Mouse (Mus musculus) liver (tissue): ENCODE results near the gene Ulk4.
A peak's percentile ranks its signal among the peaks of the same experiment; 100 is the strongest.

Experiments used
- DNase-seq: peaks from one replicate; pipeline ENCODE4 v3.0.0-alpha.2; 2020; ENCODE audit warnings: mixed read lengths

The Ulk4 gene

DNA sequence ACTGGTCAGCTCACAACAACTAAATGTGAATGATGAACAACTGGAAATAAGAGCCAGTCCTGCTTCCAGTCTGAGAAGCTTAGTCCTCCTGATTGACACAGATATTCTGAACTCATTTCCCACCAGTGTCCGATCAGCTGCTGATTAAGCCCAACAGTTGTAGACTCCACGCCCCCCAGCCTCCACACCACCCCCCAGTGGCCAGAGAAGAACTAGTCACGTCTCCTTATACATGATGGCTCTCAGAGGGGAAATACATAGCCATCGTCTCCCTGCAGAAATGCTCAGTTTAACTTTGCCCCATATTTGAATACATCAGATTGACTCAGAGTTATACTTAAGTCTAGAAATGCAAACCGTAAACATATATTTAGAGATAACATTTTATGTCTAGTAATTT, 184.4 kb downstream of the Ulk4 start:
- DNase-seq: no peak

DNA sequence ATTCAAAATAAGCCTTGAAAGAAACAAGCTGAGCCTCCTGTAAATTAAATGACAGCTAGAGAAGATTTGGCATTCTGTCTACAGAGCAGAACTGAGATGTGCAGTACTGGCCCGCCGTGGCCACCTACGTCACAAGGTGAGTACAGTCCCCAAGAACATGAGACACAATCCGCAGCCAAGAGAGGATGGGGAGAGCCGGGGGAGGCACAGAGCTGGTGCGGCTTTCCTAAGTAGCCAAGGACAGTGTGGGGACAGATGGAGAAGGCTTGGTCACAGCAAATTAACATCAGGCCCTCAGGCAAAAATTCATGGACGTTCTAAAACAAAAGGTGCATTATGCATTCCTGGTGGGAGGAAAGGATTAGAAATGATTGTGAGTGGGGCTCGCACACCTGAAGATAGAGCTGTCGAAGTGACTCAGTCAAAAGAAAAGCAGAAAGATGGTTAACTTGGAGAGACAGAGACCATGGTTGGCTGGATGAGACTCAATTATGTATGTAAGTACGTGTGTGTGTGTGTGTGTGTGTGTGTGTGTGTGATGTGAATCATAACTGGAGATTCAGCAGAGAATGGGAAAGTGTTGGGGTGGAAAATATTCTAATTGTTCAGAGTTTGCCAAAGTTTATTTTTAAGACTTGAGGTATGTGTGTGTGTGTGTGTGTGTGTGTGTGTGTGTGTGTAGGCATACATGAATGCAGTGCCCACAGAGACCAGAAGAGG, 185.8 kb downstream of the Ulk4 start:
- DNase-seq: no peak

DNA sequence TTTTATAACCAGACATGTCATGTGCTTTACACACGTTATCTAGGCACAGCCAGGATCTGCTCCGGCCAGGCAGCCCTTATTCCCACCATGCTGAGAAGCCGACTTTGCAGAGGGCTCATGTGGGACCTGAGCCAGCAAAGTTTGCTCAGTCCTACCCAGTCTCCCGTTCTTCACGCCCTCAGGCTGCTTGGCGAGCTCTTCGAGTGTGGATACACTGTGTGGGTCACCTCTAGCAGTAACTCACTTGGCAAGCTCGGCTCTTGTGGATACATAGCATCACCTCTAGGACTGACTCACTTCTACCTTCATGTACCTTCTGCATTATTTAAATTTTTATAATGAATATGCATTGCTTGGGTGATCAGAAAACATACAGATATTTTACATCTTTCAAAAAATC, 189.3 kb downstream of the Ulk4 start:
- no peak for DNase-seq

DNA sequence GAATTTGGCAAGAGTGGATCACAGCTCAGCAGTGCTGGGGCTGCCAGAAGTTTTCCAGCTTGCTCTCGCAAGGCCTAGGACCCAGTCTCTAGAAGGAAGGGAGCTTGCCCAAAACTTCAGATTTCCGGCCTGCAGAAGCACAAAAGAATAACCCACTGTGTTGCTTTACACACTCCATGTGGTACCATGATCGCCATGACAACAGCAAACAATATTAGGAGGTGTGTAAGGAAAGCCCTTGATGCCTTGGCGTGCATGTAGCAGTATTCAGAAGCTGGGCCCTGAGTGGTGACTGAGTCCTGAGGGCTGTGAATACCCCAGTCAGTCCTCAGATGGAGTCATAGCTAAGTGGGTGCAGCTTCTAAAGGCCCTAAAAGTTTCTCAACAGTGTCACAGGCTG, 192.8 kb downstream of the Ulk4 start:
- DNase-seq: no peak

DNA sequence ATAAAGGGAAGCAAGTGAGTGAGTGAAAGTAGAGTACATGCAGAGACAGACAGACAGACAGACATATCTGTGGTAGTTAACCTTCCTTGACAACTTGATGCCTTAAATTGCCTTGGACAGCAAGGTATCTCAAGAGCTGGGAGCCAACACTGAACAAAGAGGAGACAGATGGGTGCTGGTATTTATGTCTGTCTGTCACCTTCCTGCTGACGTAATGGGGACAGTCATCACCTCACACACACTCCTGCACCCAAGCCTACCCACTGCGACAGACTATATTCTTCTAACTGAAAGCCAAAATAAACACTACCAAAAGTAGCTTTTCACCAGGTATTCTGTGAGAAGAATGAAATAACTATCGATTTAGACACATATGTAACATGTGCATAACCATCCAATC, 196.2 kb downstream of the Ulk4 start:
- no peak for DNase-seq

DNA sequence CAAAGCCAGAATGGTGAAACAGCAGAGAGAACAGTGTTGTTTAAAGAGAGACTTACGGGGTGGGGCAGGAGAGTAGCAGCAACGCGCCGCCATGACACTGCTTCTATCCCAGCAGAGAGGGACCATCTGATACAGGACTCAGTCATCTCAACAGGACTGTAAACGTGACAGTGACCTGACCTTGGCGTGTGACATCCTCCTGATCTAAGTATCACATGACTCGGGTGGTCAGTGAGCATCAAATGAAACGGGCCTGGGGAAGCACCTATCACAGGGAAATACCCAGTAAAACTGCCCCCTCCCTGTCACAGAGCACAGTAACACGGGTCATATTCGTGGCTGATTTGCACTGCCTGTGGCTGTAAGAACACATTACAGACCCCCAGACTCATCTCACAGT, 196.6 kb downstream of the Ulk4 start:
- DNase-seq: no peak

DNA sequence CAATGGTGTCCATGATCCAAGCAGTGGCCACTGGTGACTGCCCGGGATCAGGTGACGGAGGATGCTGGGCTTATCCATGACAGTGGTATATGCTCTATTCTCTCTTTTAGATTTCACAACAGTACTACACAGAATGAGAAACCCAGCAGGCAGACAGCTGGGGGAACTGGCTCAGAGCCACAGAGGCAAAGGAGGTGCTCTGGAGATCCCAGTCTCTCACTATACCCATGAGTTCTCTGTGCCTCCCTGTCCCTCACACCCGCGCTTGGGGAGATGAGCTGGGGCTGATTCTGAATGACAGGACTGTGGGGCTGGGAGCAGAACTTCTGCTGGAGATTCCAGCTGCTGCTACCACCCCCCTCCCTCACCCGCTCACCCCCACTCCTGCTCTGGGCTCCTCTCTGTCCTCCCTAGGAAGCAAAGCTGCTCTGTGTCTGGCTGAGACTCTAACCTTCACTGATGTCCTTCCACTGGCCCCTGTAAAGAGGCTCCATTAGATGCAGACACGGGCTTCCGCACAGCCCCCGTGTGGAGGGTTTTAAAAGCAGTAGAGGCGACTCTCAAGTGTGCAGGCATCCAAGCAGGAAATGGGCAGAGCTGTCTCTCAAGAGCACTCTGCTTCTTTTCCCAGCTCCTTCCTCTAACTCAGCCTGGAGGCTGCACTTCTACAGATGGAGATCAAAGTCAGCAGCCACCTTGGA, 197.5 kb downstream of the Ulk4 start:
- peak; percentile 10 for DNase-seq

DNA sequence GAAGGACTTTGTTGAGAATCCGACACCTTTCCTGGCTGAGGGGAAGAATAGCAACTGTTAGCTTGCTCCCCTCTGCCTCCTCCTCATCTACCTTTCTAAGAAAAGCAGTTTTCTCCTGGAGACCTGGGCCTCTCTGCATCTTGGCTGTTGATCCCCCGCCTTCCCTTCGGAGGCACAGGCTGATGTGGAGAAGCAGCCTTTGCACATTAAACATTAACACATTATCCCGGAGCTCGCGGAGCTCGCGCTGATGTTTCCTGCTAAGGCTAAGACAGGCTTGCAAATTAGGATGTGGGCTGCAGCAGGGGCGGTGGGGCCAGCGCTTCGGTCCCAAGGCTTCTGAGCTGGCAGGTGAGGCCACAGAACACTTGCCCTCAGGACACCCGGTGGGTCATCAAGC, 200.7 kb downstream of the Ulk4 start:
- no peak for DNase-seq

DNA sequence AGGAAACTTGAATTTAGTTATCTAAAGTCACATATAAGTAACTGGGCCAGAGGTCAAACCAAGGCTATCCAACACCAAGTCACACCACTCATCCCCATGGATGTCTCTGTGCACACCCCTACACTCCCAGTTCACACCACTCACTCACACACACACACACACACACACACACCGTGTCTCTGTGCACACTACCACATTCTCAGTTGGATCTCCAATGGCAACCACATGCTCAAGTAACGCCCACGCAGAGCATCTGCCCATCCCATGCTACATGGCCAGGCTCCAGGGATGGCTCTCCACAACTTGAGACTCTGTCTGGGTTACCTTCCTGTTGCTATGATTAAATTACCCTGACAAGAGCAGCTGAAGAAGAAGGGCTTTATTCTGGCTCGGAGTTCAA, 201.8 kb downstream of the Ulk4 start:
- DNase-seq: no peak

DNA sequence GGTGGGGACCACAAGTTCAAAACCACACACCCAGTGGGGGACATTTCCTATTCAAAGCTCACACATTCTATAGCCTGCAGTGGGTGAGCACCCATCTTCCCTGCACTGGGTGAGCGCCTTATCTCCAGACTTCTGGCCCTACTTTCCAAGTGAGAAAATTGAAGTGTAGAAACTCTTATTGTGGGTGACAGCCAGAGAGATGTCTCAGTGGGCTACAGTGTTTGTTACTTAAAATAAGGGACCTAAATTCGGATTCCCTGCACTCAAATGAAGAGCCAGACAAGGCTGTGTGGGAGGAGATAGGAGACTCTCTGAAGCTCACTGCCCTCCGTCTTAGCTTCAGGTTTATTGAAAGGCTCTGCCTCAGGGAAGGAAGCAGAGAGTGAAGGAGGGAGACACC, 202.3 kb downstream of the Ulk4 start:
- DNase-seq: no peak

DNA sequence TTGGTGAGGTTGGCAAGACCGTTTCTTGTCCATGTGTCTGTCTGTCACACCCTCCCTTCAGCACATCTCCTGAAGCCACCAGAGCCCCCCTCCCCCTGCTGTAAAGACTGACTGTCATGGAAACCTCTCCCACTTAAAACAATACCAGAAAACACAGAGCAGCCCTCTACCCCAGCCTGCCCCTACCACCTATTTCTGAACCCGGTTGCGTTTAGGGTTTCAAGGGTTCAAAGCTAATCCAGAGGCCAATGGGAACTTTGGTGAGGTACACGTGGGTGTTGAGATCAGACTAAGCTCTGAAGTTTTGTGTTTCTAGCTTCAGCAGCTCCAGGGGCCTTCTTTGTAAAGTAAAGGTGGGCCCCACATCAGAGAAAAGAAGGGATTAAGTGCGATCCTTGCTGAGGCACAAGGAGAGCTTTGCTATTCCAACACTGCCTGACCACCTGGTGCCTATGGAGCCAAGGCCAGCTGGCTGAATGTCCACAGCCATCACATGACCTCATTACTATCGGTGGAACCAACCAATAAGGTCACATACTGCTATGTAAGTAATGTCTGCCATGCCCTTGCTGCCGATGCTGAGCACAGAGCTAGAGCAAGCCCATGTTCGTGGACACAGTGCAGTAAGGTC, 204.8 kb downstream of the Ulk4 start:
- no peak for DNase-seq

DNA sequence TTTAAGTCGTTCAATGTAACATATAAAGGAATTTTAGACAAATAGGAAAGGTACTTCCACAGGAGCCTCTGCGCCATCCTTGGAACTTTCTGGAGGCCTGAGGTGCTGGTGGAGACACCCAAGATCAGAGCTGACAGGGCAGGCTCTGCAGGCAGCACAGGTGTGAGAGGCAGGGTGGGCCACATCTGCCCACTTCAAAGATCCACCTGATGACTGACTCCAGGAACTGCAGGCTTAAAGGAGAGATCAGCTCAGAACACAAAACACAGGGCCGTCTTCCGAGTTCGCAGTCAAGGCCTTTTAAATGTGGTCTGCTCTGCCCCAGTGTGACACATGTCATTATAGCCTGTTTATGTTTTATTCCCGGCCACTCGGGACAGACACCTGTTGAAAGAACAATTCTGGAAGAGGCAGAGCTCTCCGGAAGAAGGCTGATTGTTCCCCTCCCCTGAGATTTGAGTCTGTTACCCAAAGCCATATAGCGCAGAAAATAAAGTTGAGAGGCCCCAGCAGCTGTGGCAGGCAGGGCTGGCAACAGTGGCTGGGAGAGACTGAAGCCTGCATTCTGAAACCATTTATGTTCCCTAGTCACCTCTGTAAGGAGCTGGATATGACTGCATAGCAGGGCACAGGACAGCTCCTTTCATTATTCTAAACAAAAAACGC, 205.4 kb downstream of the Ulk4 start:
- no peak for DNase-seq

DNA sequence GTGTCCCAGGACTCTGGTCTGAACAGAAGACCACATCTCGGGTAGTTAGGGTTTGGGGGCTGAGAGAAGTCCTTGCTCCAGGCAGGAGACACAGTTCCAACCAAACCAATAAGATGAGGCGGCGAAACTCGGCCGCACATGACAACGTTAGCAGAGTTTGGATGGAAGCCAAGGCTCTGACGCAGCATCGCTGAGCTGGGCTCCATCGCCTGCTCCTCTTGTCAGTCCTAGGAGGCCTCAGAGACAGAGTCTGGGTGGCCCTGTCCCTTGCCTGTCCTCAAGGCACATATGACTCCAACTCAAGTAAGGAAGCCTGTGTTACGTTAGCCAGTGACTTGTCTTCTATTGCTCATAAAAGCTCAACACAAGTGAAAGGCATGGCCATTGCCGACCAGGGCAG, 205.9 kb downstream of the Ulk4 start:
- DNase-seq: no peak

DNA sequence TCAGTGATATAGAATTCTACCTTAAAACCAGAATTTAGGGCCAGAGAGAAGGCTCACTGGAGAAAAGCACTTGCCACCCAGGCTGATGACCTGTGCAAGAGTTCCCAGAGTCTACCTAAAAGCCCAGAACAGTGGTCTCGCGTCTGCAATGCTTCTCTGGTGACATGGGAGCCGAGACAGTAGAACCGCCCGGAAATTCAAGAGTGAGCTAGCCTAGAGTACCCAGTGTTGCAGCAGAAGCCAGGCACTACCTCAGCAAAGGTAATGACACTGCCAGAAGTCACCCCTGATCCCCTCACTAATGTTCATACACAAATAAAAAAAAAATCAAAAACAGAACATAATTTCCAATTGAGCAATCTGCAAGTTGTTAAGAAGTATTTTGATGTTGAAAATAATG, 208.9 kb downstream of the Ulk4 start:
- DNase-seq: no peak

DNA sequence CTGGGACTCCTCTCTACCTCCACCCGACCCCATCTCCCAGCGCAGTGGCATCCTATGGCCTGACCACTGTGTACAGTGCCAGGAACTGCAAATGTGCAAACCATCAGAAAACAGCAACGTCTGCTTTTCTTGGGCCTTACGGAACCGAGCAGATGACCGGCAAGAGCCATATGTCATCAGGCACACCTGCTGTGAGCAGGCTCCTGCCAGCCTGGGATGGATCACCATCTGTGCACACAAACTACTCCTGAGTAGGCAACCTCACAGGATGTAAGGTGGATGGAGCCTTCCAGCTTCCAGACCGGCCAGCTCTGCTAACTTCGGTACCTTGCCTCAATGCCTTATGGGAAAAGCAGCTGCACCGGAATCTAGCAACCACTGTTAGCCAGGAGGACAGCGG, 210.0 kb downstream of the Ulk4 start:
- DNase-seq: no peak

DNA sequence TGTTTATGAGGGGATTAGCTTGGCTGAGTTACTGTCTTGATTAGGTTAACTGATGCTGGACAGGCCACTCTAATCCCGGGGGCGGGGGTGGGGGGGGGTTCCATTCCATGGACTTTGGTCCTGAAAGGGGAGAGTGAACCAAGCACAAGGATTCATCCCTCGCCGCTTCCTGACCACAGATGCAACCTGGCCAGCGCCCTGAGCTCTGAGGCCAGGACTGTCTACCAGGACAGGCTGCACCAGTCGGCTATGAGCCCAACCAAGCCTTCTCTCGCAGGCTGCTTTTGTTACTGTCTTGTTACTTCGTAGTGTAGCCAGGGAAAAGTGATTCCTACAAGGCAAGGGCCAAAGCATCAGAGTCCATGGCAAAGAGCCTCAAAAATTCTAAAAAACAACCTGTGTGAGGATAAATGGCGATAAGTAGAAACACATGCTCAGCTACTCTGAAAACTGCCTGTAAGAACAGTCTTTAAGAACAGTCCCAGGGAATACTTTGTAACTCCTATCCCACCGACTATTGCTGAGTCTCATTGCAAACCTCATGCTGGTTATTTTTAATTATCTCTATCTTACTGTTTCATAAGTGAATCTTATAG, 211.5 kb downstream of the Ulk4 start:
- DNase-seq: no peak

DNA sequence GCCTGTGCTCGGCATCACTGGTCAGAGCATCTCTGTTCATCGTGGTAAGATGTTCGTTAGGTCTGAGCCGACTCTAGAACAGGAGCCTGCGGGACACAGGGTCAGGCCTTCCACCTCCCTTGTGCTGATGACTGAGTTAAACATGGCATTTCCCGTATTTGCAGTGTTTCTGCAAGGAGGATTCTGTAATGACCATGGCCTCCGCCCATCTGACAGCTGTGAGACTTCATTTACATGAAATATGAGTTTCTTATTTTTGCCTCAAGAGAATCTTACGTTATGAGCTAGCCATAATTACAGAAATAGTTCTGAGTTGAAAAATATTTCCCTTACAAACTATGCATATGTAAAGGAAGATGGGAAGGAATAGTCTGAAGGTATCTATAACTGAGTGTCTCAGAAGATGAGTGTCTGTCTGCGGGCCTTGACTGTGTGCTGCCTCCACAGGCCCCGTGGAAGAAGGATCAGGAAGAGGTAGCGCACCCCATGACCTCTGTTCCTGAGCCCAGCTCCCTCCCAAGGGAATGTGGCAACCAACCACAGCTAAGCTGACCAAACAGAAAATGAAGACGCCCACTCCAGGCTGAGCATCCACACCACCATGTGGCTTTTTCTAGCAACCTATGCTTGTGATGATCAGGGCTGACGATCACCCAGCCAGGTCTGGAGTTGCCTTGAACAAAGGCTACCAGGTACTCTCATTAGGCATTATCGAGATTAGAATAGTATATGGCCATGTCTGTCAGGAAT, 212.2 kb downstream of the Ulk4 start:
- no peak for DNase-seq

DNA sequence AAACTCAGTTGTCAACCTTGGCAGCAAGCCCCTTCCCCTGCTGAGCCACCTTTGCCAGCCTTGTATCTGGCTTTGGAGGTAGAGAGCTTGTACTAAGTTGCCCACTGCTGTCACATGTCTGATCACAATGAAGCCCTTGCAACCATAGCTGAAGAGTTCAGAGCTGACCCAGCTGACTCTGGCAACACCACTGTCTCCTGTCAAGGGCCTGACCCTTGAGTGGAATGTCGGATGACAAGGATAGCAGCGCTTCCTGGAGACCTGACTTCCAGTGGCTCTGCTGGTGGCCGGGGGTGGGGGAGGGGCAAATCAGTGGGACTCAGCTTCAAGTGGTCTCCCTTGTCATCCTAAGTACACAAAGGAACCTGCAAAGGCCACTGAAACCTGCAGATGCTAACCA, 214.3 kb downstream of the Ulk4 start:
- DNase-seq: no peak

DNA sequence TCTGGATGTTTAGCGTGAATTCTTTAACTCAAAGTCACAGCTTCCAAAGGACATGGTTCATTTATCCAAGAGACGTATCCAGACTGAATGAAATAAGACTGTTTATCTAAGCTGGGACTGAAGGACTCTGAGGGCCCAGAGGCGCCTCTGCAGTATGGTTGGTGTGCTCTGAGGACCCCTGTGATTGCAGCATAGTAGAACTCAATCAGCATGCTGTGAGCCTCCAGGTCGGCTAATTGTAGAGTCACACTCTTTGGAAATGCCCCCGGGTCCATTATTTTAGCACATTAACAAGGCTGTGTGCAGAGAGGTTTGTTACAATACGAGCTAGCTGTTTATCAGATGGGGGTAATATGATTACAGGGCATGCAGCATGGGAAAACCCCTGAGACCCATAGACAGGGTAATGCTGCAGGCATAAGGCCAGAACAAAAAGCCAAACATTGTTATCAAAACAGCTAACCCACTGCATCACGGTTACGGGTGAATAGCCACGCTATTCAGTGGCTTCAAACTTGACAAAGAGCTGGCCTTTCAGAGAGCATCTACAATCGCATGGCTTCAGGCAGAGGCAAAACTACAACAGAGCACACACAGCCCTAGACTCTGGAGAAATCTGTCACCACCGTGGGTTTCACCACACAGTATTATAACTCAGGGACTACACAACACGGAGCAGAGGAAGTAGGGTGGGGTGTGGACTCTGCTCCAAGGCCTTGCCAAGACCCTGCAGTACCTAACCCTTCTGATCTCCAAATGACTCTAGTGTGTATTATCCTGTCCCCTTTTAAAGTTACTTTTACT, 215.0 kb downstream of the Ulk4 start:
- no peak for DNase-seq

DNA sequence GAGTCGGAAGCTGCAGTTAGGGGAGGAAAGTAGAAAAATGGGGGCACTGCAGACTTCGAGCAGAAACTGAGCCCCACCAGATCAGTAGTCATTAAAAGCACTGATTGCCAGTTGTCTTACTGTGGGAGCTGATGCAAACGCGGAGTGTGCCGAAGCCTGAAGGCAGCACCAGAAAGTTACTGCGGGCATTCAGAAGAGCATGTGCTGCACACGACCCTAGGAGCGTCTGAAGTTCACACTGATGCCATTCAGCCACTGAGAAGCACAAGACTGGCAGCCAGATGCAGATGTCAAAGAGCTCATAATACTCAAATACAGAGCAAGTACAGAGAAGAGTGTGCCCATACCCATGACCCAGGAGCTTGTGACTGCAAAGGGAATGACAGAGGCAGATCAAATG, 216.7 kb downstream of the Ulk4 start:
- DNase-seq: no peak

DNA sequence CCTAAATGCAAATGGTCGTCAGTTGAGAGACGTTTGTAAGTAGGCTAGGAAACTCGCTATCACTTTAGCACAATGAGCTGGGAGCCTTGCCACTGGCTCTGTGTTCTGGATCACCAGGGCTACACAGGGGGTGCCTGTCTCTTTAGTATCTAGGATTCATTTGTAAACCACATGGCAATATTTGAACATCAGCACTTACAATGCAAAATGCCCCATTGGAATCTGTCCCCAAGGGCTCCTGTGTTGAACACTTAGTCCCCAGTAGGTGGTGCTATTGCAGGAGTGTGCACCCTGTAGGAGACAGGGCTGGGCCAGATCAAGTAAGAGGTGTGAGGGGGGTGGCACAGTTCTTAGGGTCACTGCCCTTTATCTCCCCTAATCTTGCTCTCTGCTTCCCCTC, 217.7 kb downstream of the Ulk4 start:
- DNase-seq: no peak

DNA sequence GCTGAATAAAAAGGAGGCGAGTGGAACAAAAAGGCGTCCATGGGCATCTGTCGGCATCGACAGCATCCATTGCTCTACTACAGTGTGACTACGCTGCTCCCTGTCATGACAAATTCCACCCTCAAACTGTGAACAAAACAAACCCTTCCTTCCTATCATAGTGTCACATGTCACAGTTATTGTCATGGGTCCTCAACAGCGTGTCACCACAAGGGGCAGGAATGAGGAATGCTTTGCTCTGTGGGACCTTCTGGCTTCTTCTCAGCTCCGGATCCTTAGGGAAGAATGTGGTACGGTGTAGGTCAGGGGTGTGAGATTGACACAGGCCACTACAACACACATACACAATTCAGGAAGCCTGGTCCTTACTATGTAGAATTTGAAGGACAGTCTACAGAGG, 218.5 kb downstream of the Ulk4 start:
- no peak for DNase-seq
